Mouse (Mus musculus) liver, adult 2 months (tissue): ENCODE results near the gene Lrp10. TPM values are rescaled to one million over a fixed set of nuclear protein-coding genes. Genes with fewer than 3 reads are reported as not detected.

Source experiments
- DNase-seq: peaks from one replicate; pipeline ENCODE4 v3.0.0-alpha.2; 2011; ENCODE audit warnings: low read depth, low spot score; ENCODE audit errors: extremely low read depth
- H3K27ac ChIP-seq: fragments of 200-500 bp; replicated peaks from 2 replicates; pipeline ENCODE4 v1.5.1; 2012; ENCODE audit warnings: low read depth, mild to moderate bottlenecking, control low read depth, inconsistent platforms, low read length; ENCODE audit not compliant: insufficient read depth
- H3K27me3 ChIP-seq: fragments of 200-500 bp; 2 replicates; pipeline ENCODE4 v1.6.1; 2012; ENCODE audit warnings: mild to moderate bottlenecking, moderate library complexity, low read length, inconsistent platforms; ENCODE audit not compliant: control insufficient read depth, insufficient read depth
- H3K36me3 ChIP-seq: fragments of 200-500 bp; 2 replicates; pipeline ENCODE4 v1.6.1; 2012; ENCODE audit warnings: low read length, inconsistent platforms; ENCODE audit not compliant: control insufficient read depth, insufficient read depth
- H3K4me1 ChIP-seq: fragments of 200-500 bp; 2 replicates; pipeline ENCODE4 v1.6.1; 2011; ENCODE audit warnings: low read length; ENCODE audit not compliant: control insufficient read depth, insufficient read depth
- H3K4me3 ChIP-seq: fragments of 200-500 bp; 2 replicates; pipeline ENCODE4 v1.5.1; 2011; ENCODE audit warnings: low read depth, mild to moderate bottlenecking, control low read depth, low read length, moderate library complexity; ENCODE audit not compliant: insufficient read depth
- H3K79me2 ChIP-seq: fragments of 200-500 bp; 2 replicates; pipeline ENCODE4 v1.6.1; 2012; ENCODE audit warnings: inconsistent platforms, mild to moderate bottlenecking, low read length, moderate library complexity; ENCODE audit not compliant: control insufficient read depth, insufficient read depth
- H3K9ac ChIP-seq: fragments of 200-500 bp; 2 replicates; pipeline ENCODE4 v1.6.1; 2012; ENCODE audit warnings: low read depth, mild to moderate bottlenecking, control low read depth, inconsistent platforms, low read length
- CTCF ChIP-seq: fragments of 200-500 bp; IDR thresholded peaks from 2 replicates; pipeline ENCODE4 v1.5.1; 2011; ENCODE audit warnings: low read depth, low read length, control low read depth
- POLR2A ChIP-seq: fragments of 200-500 bp; IDR thresholded peaks from 2 replicates; pipeline ENCODE4 v1.6.1; 2011; ENCODE audit warnings: low read length, control low read depth; ENCODE audit not compliant: insufficient read depth; ENCODE audit errors: extremely low read depth
- WGBS: fragments of 180-500 bp; shearing (Covaris S2); methylation state at CpG from one replicate; pipeline ENCODE4 v1.1.7; 2018; 5-methylcytosine and 5-hydroxymethylcytosine counted together
- polyA plus RNA-seq: library from polyadenylated mRNA; depleted of rRNA; stranded (reverse); fragments of >200 nt; gene quantifications from 2 replicates; pipeline ENCODE4 v1.2.3, GENCODE M21; 2012; rRNA removed
- total RNA-seq: library from RNA; depleted of rRNA; stranded (reverse); fragments of >200 nt; gene quantifications from 2 replicates; pipeline ENCODE4 v1.2.3, GENCODE M21; 2014; rRNA removed

Lrp10 gene
- total RNA-seq (7.1 and 10.4 TPM in 2 replicates), polyA plus RNA-seq (41.3 and 50.3 TPM in 2 replicates)

GRCm38 (mm10) chr14:54463959-54464292, at the start of gene Lrp10:
Gene Lrp10, plus strand, starts transcription at chr14:54464137.
- Histone ChIP-seq H3K79me2 (no peaks in the 10 kb centered on the region), H3K27me3 (no peaks in the 10 kb centered on the region), H3K36me3 (peaks cover 13% of the 10 kb centered on the region; the same call in 1 of the 2 replicates), H3K27ac (peak within 1 kb of the TSS; percentile 73), H3K4me1 (peaks cover 5% of the 10 kb centered on the region), H3K4me3 (peak within 1 kb of the TSS; percentile 95), H3K9ac (peak within 1 kb of the TSS; percentile 94)
- under 1% methylated on average over 35 of the region's 35 CpGs for WGBS
- peak; percentile 73 for DNase-seq
- TF ChIP-seq POLR2A (peak; percentile 38; the same call in 1 of the 2 replicates), CTCF (no peak)

- Histone ChIP-seq H3K27me3 (no peaks in the 10 kb centered on the region), H3K9ac (no peak overlapping the region), H3K27ac (no peak overlapping the region), H3K4me1 (peaks cover 4% of the 10 kb centered on the region; the same call in 1 of the 2 replicates), H3K36me3 (no peaks in the 10 kb centered on the region), H3K79me2 (no peaks in the 10 kb centered on the region), H3K4me3 (no peak overlapping the region)
- 58% methylated on average over 13 of the region's 13 CpGs for WGBS
- no peak for DNase-seq
- no peak for TF ChIP-seq POLR2A
- TF ChIP-seq CTCF, result no peak
These were observed 48.5 kb upstream of the Lrp10 start for GRCm38 (mm10) chr14:54415241-54416020.

GRCm38 (mm10) chr14:54416229-54416775, 47.6 kb upstream of the Lrp10 start:
- Histone ChIP-seq H3K4me1 (no peaks in the 10 kb centered on the region), H3K27ac (no peak overlapping the region), H3K4me3 (no peak overlapping the region), H3K27me3 (no peaks in the 10 kb centered on the region), H3K9ac (no peak overlapping the region), H3K36me3 (no peaks in the 10 kb centered on the region), H3K79me2 (no peaks in the 10 kb centered on the region)
- WGBS, result 72% methylated on average over 5 of the region's 5 CpGs
- no peak for DNase-seq
- no peak for TF ChIP-seq CTCF

DNA sequence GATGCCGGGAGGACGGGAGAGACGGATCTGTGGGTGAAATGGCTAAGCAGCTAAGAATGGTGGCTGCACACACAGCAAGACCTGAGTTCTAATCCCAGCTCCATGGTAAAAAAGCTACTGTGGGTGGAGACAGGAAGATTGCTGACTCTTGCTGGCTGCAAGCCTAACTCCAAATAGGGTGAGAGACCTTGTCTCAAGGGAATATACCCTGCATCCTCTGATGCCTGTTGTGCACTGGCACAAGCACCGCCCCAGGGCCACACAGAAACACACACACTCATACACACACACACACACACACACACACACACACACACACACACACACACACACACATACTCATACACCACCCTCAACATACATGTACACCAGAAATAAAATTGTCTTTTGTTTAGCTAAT, 47.1 kb upstream of the Lrp10 start:
- H3K4me1 ChIP-seq, result no peaks in the 10 kb centered on the region
- no peaks in the 10 kb centered on the region for H3K36me3 ChIP-seq
- TF ChIP-seq POLR2A (no peak), CTCF (no peak)
- 93% methylated on average over 4 of the region's 4 CpGs for WGBS
- H3K4me3 ChIP-seq, result no peak overlapping the region
- no peaks in the 10 kb centered on the region for H3K79me2 ChIP-seq
- no peak overlapping the region for H3K27ac ChIP-seq
- H3K9ac ChIP-seq, result no peak overlapping the region
- DNase-seq, result no peak
- no peaks in the 10 kb centered on the region for H3K27me3 ChIP-seq

DNA sequence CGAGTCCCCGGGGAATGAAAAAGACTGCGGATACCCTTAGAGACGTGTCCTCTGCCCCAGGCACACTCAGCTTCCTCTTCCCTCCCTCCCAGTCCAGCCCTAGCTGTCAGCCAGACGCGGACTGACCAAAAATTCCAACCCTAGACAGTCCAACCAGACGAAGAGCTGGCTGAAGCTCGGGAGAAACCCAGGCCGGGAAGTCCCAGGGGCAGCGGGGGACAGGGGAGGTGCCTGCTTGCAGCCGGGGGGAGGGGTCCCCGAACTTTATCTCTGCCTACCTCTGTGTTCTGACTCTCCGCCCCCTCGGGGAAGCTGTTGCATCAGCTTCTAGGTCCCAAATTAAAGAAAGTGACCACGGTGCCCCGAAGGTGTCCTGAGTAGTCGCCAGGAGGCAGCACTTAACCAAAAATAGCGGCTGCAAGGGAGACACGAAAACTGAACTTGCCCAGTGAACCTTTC, 46.3 kb upstream of the Lrp10 start, which contains the start of gene Slc7a7:
Slc7a7 (minus strand) TSS at position 158 of the 459 bp plus-strand sequence.
- Histone ChIP-seq H3K4me3 (peak within 1 kb of the TSS; percentile 14; the same call in 1 of the 2 replicates), H3K9ac (peak within 1 kb of the TSS; percentile 53), H3K79me2 (no peaks in the 10 kb centered on the region), H3K27ac (peak within 1 kb of the TSS; percentile 4), H3K36me3 (no peaks in the 10 kb centered on the region), H3K4me1 (no peaks in the 10 kb centered on the region), H3K27me3 (no peaks in the 10 kb centered on the region)
- TF ChIP-seq CTCF (peak; percentile 75), POLR2A (no peak)
- WGBS, result 5% methylated on average over 19 of the region's 19 CpGs
- DNase-seq, result peak; percentile 43

GRCm38 (mm10) chr14:54421014-54421413, 42.9 kb upstream of the Lrp10 start:
- TF ChIP-seq CTCF, result no peak
- no peak for TF ChIP-seq POLR2A
- H3K27me3 ChIP-seq, result no peaks in the 10 kb centered on the region
- H3K9ac ChIP-seq, result no peak overlapping the region
- peaks cover 2% of the 10 kb centered on the region; the same call in 1 of the 2 replicates for H3K4me1 ChIP-seq
- 76% methylated on average over 2 of the region's 2 CpGs for WGBS
- no peak for DNase-seq
- no peak overlapping the region for H3K27ac ChIP-seq
- H3K36me3 ChIP-seq, result no peaks in the 10 kb centered on the region
- H3K4me3 ChIP-seq, result no peak overlapping the region
- H3K79me2 ChIP-seq, result no peaks in the 10 kb centered on the region
